7 mouse cellular contexts compared by ENCODE assay signal in genomic region chr10:119646500-119647439, GRCm38 (mm10).
A peak's percentile ranks its signal among the peaks of the same experiment; 100 is the strongest.
DNase-seq lines count a peak whose midpoint lies in the region; ATAC-seq and TF ChIP-seq lines count a peak whose summit lies in the region.

No protein-coding gene starts in this region.

- peak overlapping the region; percentile 56; the same call in 1 of the 2 replicates for H3K4me2 ChIP-seq in CH12.LX (ENCODE audit: insufficient read depth, low read depth, poor library complexity, severe bottlenecking)

- no peaks in the 10 kb centered on the region for H3K36me3 ChIP-seq in CH12.LX (replicated peaks in 1 of 2; ENCODE audit: control insufficient read depth in 1 of 2, insufficient read depth in 1 of 2, low read length in 1 of 2)
- no peaks in the 10 kb centered on the region for H3K36me3 ChIP-seq in splenic B cell, adult 2 months (ENCODE audit: control insufficient read depth, insufficient read depth, low read length, poor library complexity, severe bottlenecking)

- in situ Hi-C loops in CH12.LX (cut with MboI; ENCODE audit: low pct_ligation_motif_present, low pct_unique_long_range_greater_than_20kb, low sequenced_read_pairs), result loop anchor here (10.0 to 25.0 kb wide), 2 partner anchors 148 to 466 kb away; partner anchors contain the start of gene Helb

- no peaks in the 10 kb centered on the region for H3K4me1 ChIP-seq in CH12.LX (ENCODE audit: control insufficient read depth in 1 of 2, insufficient read depth in 2 of 2)

- no peaks in the 10 kb centered on the region for H3K27me3 ChIP-seq in CH12.LX (replicated peaks)
- H3K27me3 ChIP-seq in splenic B cell, adult 2 months (ENCODE audit: control insufficient read depth, insufficient read depth, low read length, poor library complexity, severe bottlenecking), result no peaks in the 10 kb centered on the region

- no peak for TF ChIP-seq POLR2A in CH12.LX (IDR thresholded peaks at IDR 0.05; ENCODE audit: low read depth, low read length)

- DNase-seq in 416B (ENCODE audit: low read depth) (peak; percentile 53), CH12.LX (ENCODE audit: extremely low read depth) (peak; percentile 62)
- peak; percentile 19 for DNase-seq in cerebellum, adult 8-10 months
- peak; percentile 69 for DNase-seq in frontal cortex, postnatal 36 days (ENCODE audit: low spot score in 2 of 2)
- peak; percentile 66 to 92 for DNase-seq in layer of hippocampus, postnatal 25 days (ENCODE audit: extremely low spot score in 1 of 2, low spot score in 1 of 2)
- peak; percentile 14 for DNase-seq in splenic B cell, adult 2 months (ENCODE audit: low read depth, low spot score)

- H3K9ac ChIP-seq in CH12.LX (ENCODE audit: insufficient read depth, low read depth), result no peak overlapping the region

- H3K79me2 ChIP-seq in CH12.LX (replicated peaks; ENCODE audit: control insufficient read depth, extremely low read depth, insufficient read depth, poor library complexity, severe bottlenecking), result no peaks in the 10 kb centered on the region

- peak; percentile 74 to 89 for TF ChIP-seq CTCF in CH12.LX (conservative IDR thresholded peaks at IDR 0.05 in 1 of 2, IDR thresholded peaks at IDR 0.05 in 1 of 2; ENCODE audit: low read depth in 2 of 2, low read length in 2 of 2)

- dilution Hi-C loops in CH12.LX (cut with MboI; ENCODE audit: extremely low pct_ligation_motif_present, extremely low pct_unique_long_range_greater_than_20kb, low sequenced_read_pairs), result no loop called here

- peak; percentile 84 for TF ChIP-seq RAD21 in CH12.LX (IDR thresholded peaks at IDR 0.05; ENCODE audit: low read depth, low read length)

- H3K9me3 ChIP-seq in CH12.LX (replicated peaks; ENCODE audit: low read length), result no peaks in the 10 kb centered on the region

- no peak for TF ChIP-seq EP300 in CH12.LX (IDR thresholded peaks at IDR 0.05; ENCODE audit: low read length)

- ATAC-seq in megakaryocyte-erythroid progenitor cell, adult 5-6 weeks (replicated peaks; ENCODE audit: low FRiP score, low TSS enrichment, poor library complexity, severe bottlenecking), result peak; percentile 55; the same call in 1 of the 2 replicates

- H3K4me3 ChIP-seq in CH12.LX (replicated peaks in 1 of 3; ENCODE audit: low read depth in 2 of 3, low read length in 2 of 3, poor library complexity in 1 of 3), result no peak overlapping the region

- no peak overlapping the region for H3K27ac ChIP-seq in CH12.LX (ENCODE audit: insufficient read depth, low read depth)

TF ChIP-seq in CH12.LX, 34 proteins besides CTCF, POLR2A, EP300 and RAD21:
- no peak for TF ChIP-seq JUN (IDR thresholded peaks at IDR 0.05; ENCODE audit: insufficient read depth, low read depth, low read length)
- TF ChIP-seq BHLHE40 (IDR thresholded peaks at IDR 0.05; ENCODE audit: low read depth, low read length), result peak; percentile 20; the same call in 1 of the 2 replicates
- peak; percentile 15; the same call in 1 of the 2 replicates for TF ChIP-seq ZNF384 (IDR thresholded peaks at IDR 0.05; ENCODE audit: low read depth, low read length)
- peak; percentile 74 for TF ChIP-seq SMC3 (IDR thresholded peaks at IDR 0.05; ENCODE audit: low read depth, low read length)
- peak; percentile 40 for TF ChIP-seq ZC3H11A (IDR thresholded peaks at IDR 0.05; ENCODE audit: low read depth, low read length)

Comparison
In these comparisons a context has a peak if more than half of its experiments do, and no peak if none do; other contexts are left out.
1. DNase-seq: peak in every context shown above with its lines; median percentile 79 in layer of hippocampus, postnatal 25 days; 69 in frontal cortex, postnatal 36 days; 62 in CH12.LX; 53 in 416B; 19 in cerebellum, adult 8-10 months; 14 in splenic B cell, adult 2 months.